Mouse (Mus musculus) lung, postnatal 0 days (tissue): ENCODE results near the gene Plin4.

Experiments
- CTCF ChIP-seq: IDR thresholded peaks from 2 replicates; pipeline ENCODE4 v1.5.1; 2016; ENCODE audit warnings: antibody characterized with exemption, mild to moderate bottlenecking
- EP300 ChIP-seq: IDR thresholded peaks from 2 replicates; pipeline ENCODE4 v1.6.1; 2016; ENCODE audit warnings: antibody characterized with exemption, mild to moderate bottlenecking, control low read depth

GRCm38 (mm10) chr17:56131814-56132213, 22.2 kb upstream of the Plin4 start:
- TF ChIP-seq CTCF (peak; percentile 81), EP300 (no peak)
